Mouse (Mus musculus): Measurements from ENCODE around the gene Iqgap2.

DNA sequence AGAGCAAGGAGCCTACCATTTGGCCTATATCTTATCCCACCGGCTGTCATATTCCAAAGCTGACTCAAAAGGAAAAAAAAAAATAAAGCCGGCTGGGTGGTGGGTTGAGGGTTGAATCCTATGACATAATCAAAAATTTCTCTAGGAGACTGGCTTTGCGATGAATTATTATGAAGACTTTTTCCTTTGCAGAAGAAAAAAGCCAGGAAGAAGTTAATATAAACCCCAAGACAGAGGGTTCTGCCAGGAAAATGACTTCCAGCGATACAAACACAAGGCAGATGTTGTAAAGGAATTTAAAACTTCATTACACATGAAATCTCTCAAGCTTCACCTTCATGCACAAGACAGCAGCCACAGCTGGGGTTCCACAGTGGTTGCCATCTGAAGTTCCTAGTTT is 146.3 kb downstream of the Iqgap2 start:
- TF ChIP-seq CTCF (IDR thresholded peaks at IDR 0.05; ENCODE audit: borderline replicate concordance, extremely low read depth, insufficient read depth, insufficient read length) (no peak), POLR2A (IDR thresholded peaks at IDR 0.05; ENCODE audit: borderline replicate concordance, extremely low read depth, insufficient read depth, insufficient read length, poor library complexity, severe bottlenecking) (no peak)

All from brain, embryonic 14.5 days (tissue).